Mouse (Mus musculus) lung, embryonic 14.5 days (tissue): ENCODE results near the gene Stx1b. TPM values are rescaled to one million over a fixed set of nuclear protein-coding genes. Genes with fewer than 3 reads are reported as not detected.

Experiments used
- ATAC-seq: fragments of 200-750 bp; cut with Nextera tagmentation; 2 replicates; pipeline ENCODE4 v1.8.0; 2017; ENCODE audit warnings: mild to moderate bottlenecking, moderate TSS enrichment, moderate library complexity; ENCODE audit not compliant: insufficient read depth
- DNase-seq: peaks from one replicate; pipeline ENCODE4 v3.0.0-alpha.2; 2015
- H3K27ac ChIP-seq: fragments of 300-500 bp; sonication (generic); 2 replicates; pipeline ENCODE4 v1.5.1; 2014; ENCODE audit warnings: low read depth, mild to moderate bottlenecking, moderate library complexity
- H3K27me3 ChIP-seq: fragments of 300-500 bp; sonication (generic); 2 replicates; pipeline ENCODE4 v1.6.1; 2014; ENCODE audit warnings: low read length, control low read depth; ENCODE audit not compliant: insufficient read depth
- H3K36me3 ChIP-seq: fragments of 300-500 bp; sonication (generic); 2 replicates; pipeline ENCODE4 v1.6.1; 2014; ENCODE audit warnings: control low read depth; ENCODE audit not compliant: insufficient read depth
- H3K4me1 ChIP-seq: fragments of 300-500 bp; sonication (generic); 2 replicates; pipeline ENCODE4 v1.6.1; 2014; ENCODE audit warnings: antibody characterized with exemption, control low read depth; ENCODE audit not compliant: insufficient read depth
- H3K4me2 ChIP-seq: fragments of 300-500 bp; sonication (generic); 2 replicates; pipeline ENCODE4 v1.6.1; 2014; ENCODE audit warnings: mild to moderate bottlenecking
- H3K4me3 ChIP-seq: fragments of 300-500 bp; sonication (generic); 2 replicates; pipeline ENCODE4 v1.5.1; 2014; ENCODE audit warnings: low read depth, low read length
- H3K9ac ChIP-seq: fragments of 300-500 bp; sonication (generic); 2 replicates; pipeline ENCODE4 v1.6.1; 2014
- H3K9me3 ChIP-seq: fragments of 300-500 bp; sonication (generic); 2 replicates; pipeline ENCODE4 v1.6.1; 2016; ENCODE audit warnings: low read depth, low read length, control low read depth
- CTCF ChIP-seq: IDR thresholded peaks from 2 replicates; pipeline ENCODE4 v1.5.1; 2016; ENCODE audit warnings: antibody characterized with exemption, low read depth
- WGBS: fragments of 180-500 bp; shearing (Covaris S2); extraction: QIAGEN DNeasy Blood & Tissue Kit; methylation state at CpG from one replicate; pipeline ENCODE4 v1.1.7; 2014; 5-methylcytosine and 5-hydroxymethylcytosine counted together
- polyA plus RNA-seq: library from polyadenylated mRNA; unstranded; fragments of >200 nt; fragmentation: Nextera tagmentation; extraction: Ambion mirVana; gene quantifications from 2 replicates; pipeline ENCODE4 v1.2.1, GENCODE M21; 2014

Stx1b gene
- polyA plus RNA-seq, 1 experiment from 2014 or later: 2.8 TPM

DNA sequence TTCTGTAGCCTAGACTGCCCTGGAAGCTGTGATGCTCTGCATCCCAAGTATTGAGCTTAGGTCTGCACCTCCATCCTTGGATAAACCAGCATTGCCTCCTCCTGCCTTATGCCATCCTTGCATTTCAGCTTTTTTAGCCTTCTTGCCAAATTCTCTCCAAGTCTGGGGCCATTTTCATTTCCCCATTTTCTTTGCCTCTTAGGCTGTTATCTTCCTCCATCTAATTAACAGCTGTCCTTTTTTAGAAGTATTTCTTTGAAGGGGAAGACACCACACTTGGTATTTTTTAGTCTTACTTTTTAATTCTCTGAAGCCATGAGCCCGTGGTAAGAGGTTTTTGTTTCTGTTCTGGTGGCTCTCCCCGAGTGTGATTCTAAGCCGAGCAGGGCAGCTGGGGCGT is 60.7 kb downstream of the Stx1b start:
- no peak overlapping the region for H3K27ac ChIP-seq
- no peaks in the 10 kb centered on the region for H3K27me3 ChIP-seq
- TF ChIP-seq CTCF: no peak
- no peak overlapping the region for H3K9ac ChIP-seq
- ATAC-seq (no peak), DNase-seq (no peak)
- H3K4me2 ChIP-seq: no peak overlapping the region
- no peak overlapping the region for H3K4me3 ChIP-seq
- WGBS: 83% methylated on average over 4 of the region's 4 CpGs
- H3K9me3 ChIP-seq: no peaks in the 10 kb centered on the region
- peaks cover 80% of the 10 kb centered on the region for H3K36me3 ChIP-seq
- no peaks in the 10 kb centered on the region for H3K4me1 ChIP-seq

DNA sequence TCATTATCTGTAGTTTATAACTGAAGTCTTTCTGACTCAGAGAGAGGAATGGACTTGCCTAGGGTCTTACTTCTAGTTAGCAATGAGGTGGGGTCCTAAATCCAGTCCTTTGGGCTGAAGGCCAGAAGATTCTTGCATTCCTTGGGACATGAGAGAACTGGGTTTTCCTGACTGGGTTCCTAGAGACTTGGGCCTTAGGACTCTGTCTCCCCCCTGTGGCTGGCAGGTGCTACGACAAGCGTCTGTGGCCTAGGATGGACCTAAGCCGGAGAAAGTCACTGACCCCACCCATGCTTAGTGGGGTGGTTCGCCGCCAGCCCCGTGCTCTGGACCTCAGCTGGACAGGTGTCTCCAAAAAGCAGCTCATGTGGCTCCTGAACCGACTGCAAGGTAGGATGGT is 63.3 kb downstream of the Stx1b start:
- Histone ChIP-seq H3K36me3 (peaks cover 83% of the 10 kb centered on the region), H3K27ac (no peak overlapping the region), H3K4me1 (no peaks in the 10 kb centered on the region), H3K9me3 (no peaks in the 10 kb centered on the region), H3K9ac (no peak overlapping the region), H3K27me3 (no peaks in the 10 kb centered on the region), H3K4me2 (no peak overlapping the region), H3K4me3 (no peak overlapping the region)
- peak; percentile 94 for TF ChIP-seq CTCF
- 33% methylated on average over 7 of the region's 7 CpGs for WGBS
- peak; percentile 90 for DNase-seq
- peak; percentile 49; the same call in 1 of the 2 replicates for ATAC-seq

DNA sequence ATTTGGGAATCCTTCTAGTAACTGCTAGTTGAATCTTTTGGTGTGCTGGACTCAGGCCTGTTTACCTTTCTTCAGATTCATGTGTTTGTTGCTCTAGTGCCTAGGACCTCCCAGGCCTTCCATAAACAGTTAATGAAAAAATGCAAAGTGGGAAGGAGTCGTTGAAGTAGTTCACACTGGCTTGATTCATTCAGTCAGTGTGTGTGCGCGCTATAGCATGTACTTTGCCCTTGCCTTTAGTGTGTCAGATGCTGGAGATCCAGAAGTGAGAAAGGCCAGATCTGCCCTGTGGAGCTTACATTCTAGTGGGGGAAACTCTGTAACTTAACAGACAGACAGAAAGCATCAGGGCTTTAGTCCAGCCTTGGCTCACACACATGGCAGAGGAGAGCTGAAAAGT is 63.9 kb downstream of the Stx1b start:
- TF ChIP-seq CTCF: no peak
- WGBS: 83% methylated on average over 3 of the region's 3 CpGs
- Histone ChIP-seq H3K4me1 (no peaks in the 10 kb centered on the region), H3K4me2 (no peak overlapping the region), H3K9me3 (no peaks in the 10 kb centered on the region), H3K4me3 (no peak overlapping the region), H3K36me3 (peaks cover 83% of the 10 kb centered on the region), H3K27ac (no peak overlapping the region), H3K27me3 (no peaks in the 10 kb centered on the region), H3K9ac (no peak overlapping the region)
- DNase-seq: no peak
- ATAC-seq: no peak

DNA sequence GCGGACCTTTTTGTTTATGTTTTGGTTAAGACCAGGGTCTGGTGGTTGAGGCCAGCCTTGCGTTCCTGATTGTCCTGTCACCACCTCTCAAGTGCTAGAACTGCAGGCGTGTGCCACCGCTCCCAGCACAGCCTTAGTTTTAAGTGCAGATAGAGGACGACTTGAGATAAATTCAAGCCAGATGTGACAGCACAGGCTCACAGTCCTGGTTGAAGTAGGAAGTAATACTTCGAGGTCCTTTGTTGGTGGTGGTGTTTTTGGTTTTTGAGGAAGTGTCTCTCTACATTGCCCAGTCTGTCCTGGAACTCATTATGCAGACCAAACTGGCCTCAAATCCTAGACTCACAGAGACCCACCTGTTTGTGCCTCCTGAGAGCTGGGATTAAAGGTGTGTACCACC is 64.6 kb downstream of the Stx1b start:
- Histone ChIP-seq H3K4me2 (no peak overlapping the region), H3K4me1 (no peaks in the 10 kb centered on the region), H3K27ac (no peak overlapping the region), H3K36me3 (peaks cover 83% of the 10 kb centered on the region), H3K9me3 (no peaks in the 10 kb centered on the region), H3K27me3 (no peaks in the 10 kb centered on the region), H3K9ac (no peak overlapping the region), H3K4me3 (no peak overlapping the region)
- DNase-seq (no peak), ATAC-seq (no peak)
- no peak for TF ChIP-seq CTCF
- WGBS: 39% methylated on average over 6 of the region's 6 CpGs

Other genes with a start within 250 kb of the Stx1b start
- gene Ccdc189, start 236.0 kb downstream of the Stx1b start, polyA plus RNA-seq: 8.6 and 9.1 TPM in 2 replicates
- gene Rnf40, start 235.8 kb downstream of the Stx1b start, polyA plus RNA-seq: 46.7 and 47.6 TPM in 2 replicates
- gene Zfp629, start 208.8 kb downstream of the Stx1b start, polyA plus RNA-seq: 14.2 and 16.9 TPM in 2 replicates
- gene Bcl7c, start 115.6 kb downstream of the Stx1b start, polyA plus RNA-seq: 58.8 and 65.1 TPM in 2 replicates
- gene Ctf1, start 111.8 kb downstream of the Stx1b start, polyA plus RNA-seq: 11.7 and 15.6 TPM in 2 replicates
- 0.38 TPM in 1 of 2 replicates, not detected in the other for gene Ctf2, start 92.4 kb downstream of the Stx1b start, polyA plus RNA-seq
- 5.3 and 5.6 TPM in 2 replicates for gene Fbxl19, start 80.0 kb downstream of the Stx1b start, polyA plus RNA-seq
- gene Orai3, start 54.7 kb downstream of the Stx1b start, polyA plus RNA-seq: 19.2 and 21.8 TPM in 2 replicates
- gene Setd1a, start 47.9 kb downstream of the Stx1b start, polyA plus RNA-seq: 27.2 and 30.1 TPM in 2 replicates
- gene Gm49388, start 38.9 kb downstream of the Stx1b start, polyA plus RNA-seq: 0.43 TPM in 1 of 2 replicates, not detected in the other
- gene Hsd3b7, start 23.9 kb downstream of the Stx1b start, polyA plus RNA-seq: 13.6 and 18.3 TPM in 2 replicates
- gene Stx4a, start 255 bp downstream of the Stx1b start, polyA plus RNA-seq: 19.7 and 21.8 TPM in 2 replicates
- 16.7 and 17.4 TPM in 2 replicates for gene Zfp646, start 51.7 kb upstream of the Stx1b start, polyA plus RNA-seq
- gene Zfp668, start 52.3 kb upstream of the Stx1b start, polyA plus RNA-seq: 16.6 and 19.4 TPM in 2 replicates
- gene Prss53, start 66.4 kb upstream of the Stx1b start, polyA plus RNA-seq: 0.65 and 0.95 TPM in 2 replicates
- not detected in 2 replicates for gene Gm21974, start 70.9 kb upstream of the Stx1b start, polyA plus RNA-seq
- 127 and 129 TPM in 2 replicates for gene Vkorc1, start 71.1 kb upstream of the Stx1b start, polyA plus RNA-seq
- 152 and 169 TPM in 2 replicates for gene Bckdk, start 79.5 kb upstream of the Stx1b start, polyA plus RNA-seq
- gene Kat8, start 88.0 kb upstream of the Stx1b start, polyA plus RNA-seq: 39.5 and 42.8 TPM in 2 replicates
- 48.8 and 51.7 TPM in 2 replicates for gene Prss8, start 105.6 kb upstream of the Stx1b start, polyA plus RNA-seq
- 9.2 and 9.7 TPM in 2 replicates for gene Prss36, start 122.2 kb upstream of the Stx1b start, polyA plus RNA-seq
- gene Fus, start 142.9 kb upstream of the Stx1b start, polyA plus RNA-seq: 54.6 and 57.9 TPM in 2 replicates
- 22.1 and 26.8 TPM in 2 replicates for gene Pycard, start 169.3 kb upstream of the Stx1b start, polyA plus RNA-seq
- not detected in 2 replicates for gene Trim72, start 179.4 kb upstream of the Stx1b start, polyA plus RNA-seq
- gene Itgam, start 238.1 kb upstream of the Stx1b start, polyA plus RNA-seq: 0.74 and 1.4 TPM in 2 replicates
- not detected in 2 replicates for gene Gm49368, start 238.1 kb upstream of the Stx1b start, polyA plus RNA-seq